Mouse (Mus musculus) forebrain, embryonic 15.5 days (tissue): ENCODE measurements around the gene Zmym4. TPM values are rescaled to one million over a fixed set of nuclear protein-coding genes. Genes with fewer than 3 reads are reported as not detected.
"Not testable (repeated sequence)": the region's sequence is repeated elsewhere in the genome, so short reads cannot be mapped to it uniquely, and the experiment has no call there.

Experiments used
- ATAC-seq: fragments of 200-750 bp; cut with Nextera tagmentation; replicated peaks from 2 replicates; pipeline ENCODE4 v1.8.0; 2017; ENCODE audit warnings: mild to moderate bottlenecking, moderate TSS enrichment, moderate library complexity
- H3K27ac ChIP-seq: fragments of 300-500 bp; sonication (generic); replicated peaks from 2 replicates; pipeline ENCODE4 v1.5.1; 2015; ENCODE audit warnings: mild to moderate bottlenecking, inconsistent platforms
- H3K27me3 ChIP-seq: fragments of 300-500 bp; sonication (generic); 2 replicates; pipeline ENCODE4 v1.6.1; 2015; ENCODE audit warnings: inconsistent platforms
- H3K36me3 ChIP-seq: fragments of 300-500 bp; sonication (generic); 2 replicates; pipeline ENCODE4 v1.6.1; 2015; ENCODE audit warnings: mild to moderate bottlenecking, inconsistent platforms
- H3K4me1 ChIP-seq: fragments of 300-500 bp; sonication (generic); 2 replicates; pipeline ENCODE4 v1.6.1; 2015; ENCODE audit warnings: inconsistent platforms
- H3K4me2 ChIP-seq: fragments of 300-500 bp; sonication (generic); replicated peaks from 2 replicates; pipeline ENCODE4 v1.6.1; 2015; ENCODE audit warnings: mild to moderate bottlenecking, inconsistent platforms
- H3K4me3 ChIP-seq: fragments of 300-500 bp; sonication (generic); 2 replicates; pipeline ENCODE4 v1.5.1; 2015; ENCODE audit warnings: mild to moderate bottlenecking, inconsistent platforms
- H3K9ac ChIP-seq: fragments of 300-500 bp; sonication (generic); replicated peaks from 2 replicates; pipeline ENCODE4 v1.6.1; 2015; ENCODE audit warnings: mild to moderate bottlenecking, inconsistent platforms
- H3K9me3 ChIP-seq: fragments of 300-500 bp; sonication (generic); 2 replicates; pipeline ENCODE4 v1.6.1; 2016; ENCODE audit warnings: inconsistent platforms
- WGBS: fragments of 180-500 bp; shearing (Covaris S2); methylation state at CpG from one replicate; pipeline ENCODE4 v1.1.7; 2015; ENCODE audit warnings: mixed read lengths; 5-methylcytosine and 5-hydroxymethylcytosine counted together
- polyA plus RNA-seq: library from polyadenylated mRNA; unstranded; fragments of >200 nt; fragmentation: Nextera tagmentation; extraction: Ambion mirVana; gene quantifications from 2 replicates; pipeline ENCODE4 v1.2.1, GENCODE M21; 2015

The Zmym4 gene
- polyA plus RNA-seq, 1 experiment from 2014 or later, result 31.3 TPM

DNA sequence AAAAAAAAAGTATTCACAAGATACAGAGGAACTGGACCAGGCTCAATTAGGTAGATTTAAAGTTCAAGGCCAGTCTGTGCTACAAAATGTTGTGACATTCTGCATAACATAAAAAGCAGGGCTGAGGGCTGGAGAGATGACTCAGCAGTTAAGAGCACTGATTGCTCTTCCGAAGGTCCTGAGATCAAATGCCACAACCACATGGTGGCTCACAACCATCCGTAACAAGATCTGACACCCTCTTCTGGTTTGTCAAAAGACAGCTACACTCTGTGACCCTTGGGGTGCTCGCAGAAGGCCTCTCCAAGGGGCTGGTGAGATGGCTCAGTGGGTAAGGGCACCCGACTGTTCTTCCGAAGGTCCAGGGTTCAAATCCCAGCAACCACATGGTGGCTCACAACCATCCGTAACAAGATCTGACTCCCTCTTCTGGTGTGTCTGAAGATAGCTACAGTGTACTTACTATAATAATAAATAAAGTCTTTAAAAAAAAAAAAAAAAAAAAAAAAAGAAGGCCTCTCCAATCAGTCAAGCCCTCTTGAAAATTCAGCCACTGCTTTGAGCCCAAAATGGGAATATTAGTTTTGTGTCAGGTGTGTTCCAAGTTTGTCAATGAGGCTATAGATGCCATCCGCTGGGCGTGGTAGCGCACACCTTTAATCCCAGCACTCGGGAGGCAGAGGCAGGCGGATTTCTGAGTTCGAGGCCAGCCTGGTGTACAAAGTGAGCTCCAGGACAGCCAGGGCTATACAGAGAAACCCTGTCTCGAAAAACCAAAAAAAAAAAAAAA is 16.0 kb upstream of the Zmym4 start:
- not testable (repeated sequence) for H3K27me3 ChIP-seq, H3K9ac ChIP-seq, H3K4me2 ChIP-seq, H3K36me3 ChIP-seq, H3K27ac ChIP-seq, H3K4me1 ChIP-seq, ATAC-seq, H3K4me3 ChIP-seq, H3K9me3 ChIP-seq
- WGBS, result 89% methylated on average over 13 of the region's 13 CpGs

DNA sequence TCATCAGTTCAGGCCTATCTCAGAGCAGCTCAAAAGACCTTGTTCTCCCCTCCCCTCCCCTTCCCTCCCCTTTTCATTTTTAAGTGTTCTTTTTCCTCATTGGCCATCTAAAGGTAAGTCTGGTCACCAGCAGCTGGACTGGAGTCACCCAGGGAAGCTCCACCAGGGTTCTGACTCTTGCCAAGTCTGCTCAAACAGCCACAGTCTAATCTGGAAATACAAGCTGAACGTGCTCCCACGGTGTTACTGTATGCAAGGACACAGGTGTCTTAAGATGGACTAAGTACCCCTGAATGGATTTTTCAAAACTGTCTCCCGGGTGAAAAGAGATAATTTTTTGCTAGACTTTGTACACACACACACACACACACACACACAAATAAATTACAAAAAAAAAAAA is 15.4 kb upstream of the Zmym4 start:
- Histone ChIP-seq H3K4me1 (no peaks in the 10 kb centered on the region), H3K9me3 (no peaks in the 10 kb centered on the region), H3K4me3 (no peak overlapping the region), H3K36me3 (no peaks in the 10 kb centered on the region), H3K27ac (no peak overlapping the region), H3K9ac (no peak overlapping the region), H3K4me2 (no peak overlapping the region), H3K27me3 (no peaks in the 10 kb centered on the region)
- 69% methylated on average over 3 of the region's 3 CpGs for WGBS
- ATAC-seq, result no peak

DNA sequence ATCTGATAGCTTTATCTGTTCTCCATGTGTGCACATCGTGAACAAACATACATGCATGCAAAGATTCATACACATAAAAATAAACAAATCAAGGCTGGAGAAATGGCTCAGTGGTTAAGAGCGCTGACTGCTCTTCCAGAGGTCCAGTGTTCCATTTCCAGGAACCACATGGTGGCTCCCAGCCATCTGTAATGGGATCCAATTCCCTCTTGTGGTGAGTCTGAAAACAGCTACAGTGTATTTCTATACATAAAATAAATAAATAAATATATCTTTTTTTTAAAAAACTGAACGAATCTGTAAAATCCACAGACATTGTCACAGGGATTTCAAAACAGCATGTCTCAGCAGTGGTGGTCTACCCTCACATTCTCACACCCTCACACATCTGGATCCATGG is 10.8 kb upstream of the Zmym4 start:
- no peaks in the 10 kb centered on the region for H3K36me3 ChIP-seq
- H3K4me3 ChIP-seq, result no peak overlapping the region
- no peaks in the 10 kb centered on the region for H3K4me1 ChIP-seq
- 81% methylated on average over 3 of the region's 3 CpGs for WGBS
- H3K27me3 ChIP-seq, result no peaks in the 10 kb centered on the region
- ATAC-seq, result no peak
- H3K9me3 ChIP-seq, result no peaks in the 10 kb centered on the region
- H3K27ac ChIP-seq, result no peak overlapping the region
- no peak overlapping the region for H3K4me2 ChIP-seq
- H3K9ac ChIP-seq, result no peak overlapping the region

DNA sequence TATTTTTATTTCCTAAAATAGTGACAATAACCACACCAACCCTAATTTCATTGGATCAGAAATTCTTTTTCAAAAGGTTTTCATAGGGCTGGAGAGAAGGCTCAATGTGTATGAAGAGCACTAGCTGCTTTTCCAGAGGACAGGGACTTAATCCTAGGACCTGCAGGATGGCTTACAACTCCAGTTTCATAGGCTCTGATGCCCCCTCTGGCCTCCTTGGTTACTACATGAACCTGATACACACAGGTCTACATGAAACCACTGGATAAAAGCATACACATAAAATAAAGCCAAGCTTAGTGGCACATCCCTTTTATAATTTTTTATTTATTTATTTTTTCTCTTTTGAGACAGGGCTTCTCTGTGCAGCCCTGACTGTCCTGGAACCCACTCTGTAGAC is 9.5 kb upstream of the Zmym4 start:
- no peak for ATAC-seq
- Histone ChIP-seq H3K36me3 (no peaks in the 10 kb centered on the region), H3K27me3 (no peaks in the 10 kb centered on the region), H3K4me1 (no peaks in the 10 kb centered on the region), H3K9me3 (no peaks in the 10 kb centered on the region), H3K4me3 (no peak overlapping the region), H3K9ac (no peak overlapping the region), H3K4me2 (no peak overlapping the region), H3K27ac (no peak overlapping the region)

DNA sequence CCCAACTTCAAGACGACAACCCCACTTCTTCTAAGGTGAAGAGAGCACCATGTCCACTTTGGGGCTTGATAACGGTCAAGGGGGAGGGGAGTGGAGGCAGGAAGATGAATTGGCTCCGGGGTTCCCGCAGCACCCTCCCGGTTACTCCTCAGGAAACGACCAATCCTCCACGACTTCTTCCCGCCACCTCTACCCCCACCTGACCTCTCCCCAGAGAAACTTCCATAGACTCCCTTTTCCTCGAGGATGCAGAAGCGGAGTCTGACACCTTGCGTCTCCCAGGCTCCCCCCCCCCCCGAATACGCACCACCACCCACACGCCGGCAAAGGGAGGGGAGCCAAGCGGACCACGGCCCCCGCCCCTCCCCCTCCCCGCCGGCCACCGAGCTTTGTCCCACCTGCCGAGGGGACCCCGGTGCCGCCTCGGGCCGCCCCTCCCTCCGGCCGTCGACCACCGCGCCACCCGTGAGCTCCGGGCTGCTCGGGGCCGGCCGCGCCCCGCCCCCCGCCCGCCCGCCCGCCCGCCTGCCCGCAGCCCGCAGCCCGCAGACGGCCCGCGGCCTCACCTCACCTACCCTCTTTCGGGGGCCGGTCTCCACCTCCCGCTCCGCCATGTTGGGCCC is 583 bp downstream of the Zmym4 start:
- Histone ChIP-seq H3K4me2 (peak overlapping the region; percentile 88), H3K27ac (peak overlapping the region; percentile 99), H3K9ac (peak overlapping the region; percentile 98), H3K4me3 (peak overlapping the region; percentile 100), H3K27me3 (no peaks in the 10 kb centered on the region), H3K9me3 (no peaks in the 10 kb centered on the region), H3K4me1 (peaks cover 17% of the 10 kb centered on the region), H3K36me3 (no peaks in the 10 kb centered on the region)
- peak; percentile 11; the same call in 1 of the 2 replicates for ATAC-seq
- under 1% methylated on average over 19 of the region's 53 CpGs for WGBS

DNA sequence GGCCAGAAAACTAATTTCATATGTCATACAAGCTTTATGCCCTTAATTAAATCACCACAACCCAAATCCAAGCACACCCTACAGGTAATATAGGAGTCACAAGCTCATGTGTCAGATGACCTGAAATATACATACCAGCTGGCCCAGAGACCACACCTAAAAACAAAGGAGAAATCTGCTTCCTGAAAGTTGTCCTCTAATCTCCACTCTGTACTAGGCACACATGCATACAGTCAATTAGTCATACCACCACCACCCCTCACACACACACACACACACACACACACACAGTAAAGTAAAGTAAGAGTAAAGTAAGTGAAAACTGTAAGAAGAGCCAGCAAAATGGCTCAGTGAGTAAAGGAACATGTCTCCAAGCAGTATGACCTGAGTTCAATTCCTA is 9.3 kb downstream of the Zmym4 start:
- Histone ChIP-seq H3K9ac (no peak overlapping the region), H3K4me2 (no peak overlapping the region), H3K4me1 (peaks cover 18% of the 10 kb centered on the region), H3K27ac (no peak overlapping the region), H3K36me3 (no peaks in the 10 kb centered on the region), H3K9me3 (no peaks in the 10 kb centered on the region), H3K4me3 (no peak overlapping the region), H3K27me3 (no peaks in the 10 kb centered on the region)
- ATAC-seq, result no peak

DNA sequence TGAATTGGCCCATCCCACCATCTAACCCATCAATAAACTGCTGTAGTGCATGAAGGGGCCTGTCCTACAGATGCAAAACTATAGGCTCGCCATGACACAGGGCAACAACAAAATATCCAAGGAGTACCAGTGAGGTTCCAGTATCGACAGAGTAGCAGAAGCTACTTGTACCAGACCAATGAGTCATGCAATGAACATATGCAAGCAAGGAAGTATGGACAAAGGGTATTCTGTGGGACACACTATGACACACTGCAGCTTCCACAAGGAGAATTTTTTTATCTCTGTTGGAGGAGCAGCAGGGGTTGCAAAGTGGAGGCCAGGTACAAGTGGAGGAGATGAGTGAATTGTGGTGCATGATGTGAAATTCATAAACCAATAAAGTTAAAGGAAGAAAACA is 9.7 kb downstream of the Zmym4 start:
- no peak for ATAC-seq
- Histone ChIP-seq H3K9me3 (no peaks in the 10 kb centered on the region), H3K36me3 (no peaks in the 10 kb centered on the region), H3K27me3 (no peaks in the 10 kb centered on the region), H3K4me1 (peaks cover 18% of the 10 kb centered on the region), H3K9ac (no peak overlapping the region), H3K4me2 (no peak overlapping the region), H3K4me3 (no peak overlapping the region), H3K27ac (no peak overlapping the region)
- 95% methylated on average over 2 of the region's 2 CpGs for WGBS

DNA sequence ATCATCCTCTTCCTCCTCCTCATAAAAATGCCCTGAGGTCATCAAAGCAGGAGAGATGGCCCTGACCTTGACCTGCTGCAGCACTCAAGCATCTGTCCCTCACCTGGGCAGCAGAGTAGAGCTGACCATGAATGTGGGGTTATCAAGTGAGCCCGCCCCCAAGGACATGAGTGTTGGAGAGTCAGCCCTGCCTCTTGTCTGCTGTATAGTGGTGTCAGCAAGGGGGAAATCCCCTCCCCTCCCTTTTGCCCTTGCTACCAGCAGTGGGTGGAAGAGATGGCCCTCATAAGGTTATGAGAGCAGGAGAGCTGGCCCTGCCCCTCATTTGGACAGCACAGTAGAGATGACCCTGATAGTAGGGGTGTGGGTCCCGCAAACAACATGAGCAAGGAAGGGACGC is 10.5 kb downstream of the Zmym4 start:
- 97% methylated on average over 3 of the region's 3 CpGs for WGBS
- H3K4me3 ChIP-seq, result no peak overlapping the region
- ATAC-seq, result no peak
- H3K36me3 ChIP-seq, result no peaks in the 10 kb centered on the region
- H3K27ac ChIP-seq, result no peak overlapping the region
- H3K27me3 ChIP-seq, result no peaks in the 10 kb centered on the region
- peaks cover 18% of the 10 kb centered on the region for H3K4me1 ChIP-seq
- no peak overlapping the region for H3K4me2 ChIP-seq
- H3K9me3 ChIP-seq, result no peaks in the 10 kb centered on the region
- H3K9ac ChIP-seq, result no peak overlapping the region

DNA sequence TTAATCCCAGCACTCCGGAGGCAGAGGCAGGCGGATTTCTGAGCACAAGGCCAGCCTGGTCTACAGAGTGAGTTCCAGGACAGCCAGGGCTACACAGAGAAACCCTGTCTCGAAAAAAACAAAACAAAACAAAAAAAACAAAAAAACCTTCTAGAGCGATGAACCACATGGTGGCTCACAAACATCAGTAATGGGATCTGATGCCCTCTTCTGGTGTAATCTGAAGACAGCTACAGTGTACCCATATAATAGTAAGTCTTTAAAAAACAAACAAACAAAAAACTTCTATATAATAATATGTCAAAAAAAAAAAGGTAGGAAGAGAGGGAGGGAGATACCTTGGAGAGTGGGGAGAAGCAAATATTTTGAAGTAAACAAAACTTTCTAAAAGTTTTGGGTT is 17.1 kb downstream of the Zmym4 start:
- H3K4me1 ChIP-seq, H3K27ac ChIP-seq, H3K4me3 ChIP-seq, ATAC-seq, H3K9ac ChIP-seq, H3K4me2 ChIP-seq, H3K27me3 ChIP-seq, H3K9me3 ChIP-seq: not testable (repeated sequence)
- WGBS, result 79% methylated on average over 4 of the region's 4 CpGs
- peaks cover 11% of the 10 kb centered on the region for H3K36me3 ChIP-seq

DNA sequence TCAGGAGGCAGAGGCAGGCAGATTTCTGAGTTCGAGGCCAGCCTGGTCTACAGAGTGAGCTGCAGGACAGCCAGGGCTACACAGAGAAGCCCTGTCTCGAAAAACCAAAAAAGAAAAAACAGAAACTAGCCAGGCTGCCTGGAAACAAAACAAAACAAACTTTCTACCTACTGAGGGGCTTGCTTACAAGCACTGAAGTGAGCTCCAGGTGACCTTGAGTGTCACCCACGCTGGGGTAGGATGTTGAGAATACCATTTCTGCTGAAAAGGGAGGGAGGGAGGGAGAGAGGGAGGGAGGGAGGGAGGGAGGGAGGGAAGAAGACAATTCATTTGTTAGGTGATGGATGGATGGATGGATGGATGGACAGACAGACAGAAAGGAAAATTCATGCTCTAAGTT is 24.5 kb downstream of the Zmym4 start:
- ATAC-seq, result no peak
- H3K4me2 ChIP-seq, result no peak overlapping the region
- WGBS, result 93% methylated on average over 3 of the region's 3 CpGs
- no peak overlapping the region for H3K4me3 ChIP-seq
- H3K9me3 ChIP-seq, result no peaks in the 10 kb centered on the region
- no peak overlapping the region for H3K9ac ChIP-seq
- H3K27ac ChIP-seq, result no peak overlapping the region
- peaks cover 13% of the 10 kb centered on the region for H3K36me3 ChIP-seq
- no peaks in the 10 kb centered on the region for H3K27me3 ChIP-seq
- no peaks in the 10 kb centered on the region for H3K4me1 ChIP-seq

DNA sequence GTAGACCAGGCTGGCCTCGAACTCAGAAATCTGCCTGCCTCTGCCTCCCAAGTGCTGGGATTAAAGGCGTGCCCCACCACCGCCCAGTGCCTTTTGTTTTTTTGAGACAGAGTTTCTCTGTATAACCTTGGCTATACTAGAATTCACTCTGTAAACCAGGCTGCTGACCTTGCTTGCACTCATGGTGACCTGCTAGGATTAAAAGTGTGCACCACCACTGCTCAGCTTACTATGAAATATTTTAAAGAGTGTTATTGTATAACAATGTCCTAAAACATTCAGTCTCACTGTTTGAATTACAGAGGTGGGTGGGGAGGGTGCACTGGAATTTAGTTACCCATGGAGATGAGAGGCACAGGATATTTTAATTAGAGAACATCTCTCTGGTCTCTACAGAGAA is 25.1 kb downstream of the Zmym4 start:
- H3K27me3 ChIP-seq, result no peaks in the 10 kb centered on the region
- H3K27ac ChIP-seq, result no peak overlapping the region
- H3K4me3 ChIP-seq, result no peak overlapping the region
- H3K36me3 ChIP-seq, result peaks cover 13% of the 10 kb centered on the region
- no peak overlapping the region for H3K4me2 ChIP-seq
- no peaks in the 10 kb centered on the region for H3K4me1 ChIP-seq
- WGBS, result 98% methylated on average over 3 of the region's 3 CpGs
- H3K9me3 ChIP-seq, result no peaks in the 10 kb centered on the region
- no peak for ATAC-seq
- H3K9ac ChIP-seq, result no peak overlapping the region

DNA sequence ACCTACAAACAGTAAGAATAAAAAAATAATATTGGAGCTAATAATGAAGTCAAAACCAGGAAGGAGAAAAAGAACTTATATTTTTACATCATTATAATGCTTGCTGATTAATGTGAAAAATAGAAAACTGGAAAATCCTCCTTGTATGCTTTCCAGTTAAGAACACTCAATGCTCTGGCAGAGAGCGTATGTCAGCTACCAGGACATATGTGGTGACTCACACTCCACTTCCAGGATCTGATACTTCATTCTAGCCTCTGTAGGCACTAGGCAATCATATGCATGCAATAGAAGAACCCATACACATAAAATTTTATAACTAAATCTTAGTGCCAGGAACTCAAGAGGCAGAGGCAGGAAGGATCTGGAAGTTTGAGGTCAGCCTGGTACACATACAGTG is 40.2 kb downstream of the Zmym4 start:
- Histone ChIP-seq H3K9ac (no peak overlapping the region), H3K4me2 (no peak overlapping the region), H3K27me3 (no peaks in the 10 kb centered on the region), H3K27ac (no peak overlapping the region), H3K9me3 (no peaks in the 10 kb centered on the region), H3K4me3 (no peak overlapping the region), H3K4me1 (no peaks in the 10 kb centered on the region), H3K36me3 (peaks cover 11% of the 10 kb centered on the region; the same call in 1 of the 2 replicates)
- 84% methylated on average over 1 of the region's 1 CpGs for WGBS
- no peak for ATAC-seq

DNA sequence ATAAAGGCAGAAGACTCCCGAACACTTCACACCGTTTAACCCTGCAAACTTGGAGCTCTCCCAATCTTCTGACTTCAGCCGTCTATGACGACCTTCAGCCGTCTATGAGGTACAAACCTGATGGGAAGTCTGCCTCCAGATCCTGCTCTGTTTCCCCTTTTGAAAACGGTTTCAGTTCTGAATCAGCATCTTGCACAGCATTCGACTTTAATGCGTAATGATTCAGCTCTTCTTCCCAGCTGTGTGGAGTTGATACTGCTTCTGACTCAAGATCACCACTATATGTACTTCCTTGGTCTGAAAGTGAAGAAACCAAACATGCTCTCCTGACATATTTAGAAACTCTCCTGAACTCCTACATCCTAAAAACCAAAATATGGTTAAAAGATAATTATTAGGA is 78.1 kb downstream of the Zmym4 start:
- Histone ChIP-seq H3K4me1 (no peaks in the 10 kb centered on the region), H3K27ac (no peak overlapping the region), H3K36me3 (peaks cover 64% of the 10 kb centered on the region), H3K4me2 (no peak overlapping the region), H3K9ac (no peak overlapping the region), H3K9me3 (no peaks in the 10 kb centered on the region), H3K27me3 (no peaks in the 10 kb centered on the region), H3K4me3 (no peak overlapping the region)
- WGBS, result 91% methylated on average over 8 of the region's 8 CpGs
- no peak for ATAC-seq
